Mouse (Mus musculus) lung, postnatal 0 days (tissue): Measurements from ENCODE around the gene St3gal3. TPM values are rescaled to one million over a fixed set of nuclear protein-coding genes. Genes with fewer than 3 reads are reported as not detected.

Experiments
- ATAC-seq: fragments of 200-750 bp; cut with Nextera tagmentation; 2 replicates; pipeline ENCODE4 v1.8.0; 2017; ENCODE audit warnings: moderate library complexity
- DNase-seq: peaks from one replicate; pipeline ENCODE4 v3.0.0-alpha.2; 2016; ENCODE audit warnings: low spot score
- H3K27ac ChIP-seq: fragments of 300-500 bp; sonication (generic); 2 replicates; pipeline ENCODE4 v1.5.1; 2014; ENCODE audit warnings: antibody characterized with exemption, mild to moderate bottlenecking, low read length, mixed read lengths
- H3K27me3 ChIP-seq: fragments of 300-500 bp; sonication (generic); replicated peaks from 2 replicates; pipeline ENCODE4 v1.6.1; 2014; ENCODE audit warnings: low read length, mixed read lengths; ENCODE audit not compliant: insufficient read depth
- H3K36me3 ChIP-seq: fragments of 300-500 bp; sonication (generic); 2 replicates; pipeline ENCODE4 v1.6.1; 2014; ENCODE audit warnings: low read length, mixed read lengths; ENCODE audit not compliant: insufficient read depth
- H3K4me1 ChIP-seq: fragments of 300-500 bp; sonication (generic); 2 replicates; pipeline ENCODE4 v1.6.1; 2014; ENCODE audit warnings: antibody characterized with exemption, low read depth, low read length, mixed read lengths; ENCODE audit not compliant: insufficient read depth
- H3K4me2 ChIP-seq: fragments of 300-500 bp; sonication (generic); replicated peaks from 2 replicates; pipeline ENCODE4 v1.6.1; 2014; ENCODE audit warnings: low read depth, mild to moderate bottlenecking, low read length, moderate library complexity, mixed read lengths
- H3K4me3 ChIP-seq: fragments of 300-500 bp; sonication (generic); 2 replicates; pipeline ENCODE4 v1.5.1; 2014; ENCODE audit warnings: low read depth, low read length
- H3K9ac ChIP-seq: fragments of 300-500 bp; sonication (generic); replicated peaks from 2 replicates; pipeline ENCODE4 v1.6.1; 2014; ENCODE audit warnings: low read depth, mild to moderate bottlenecking
- H3K9me3 ChIP-seq: fragments of 300-500 bp; sonication (generic); 2 replicates; pipeline ENCODE4 v1.6.1; 2016; ENCODE audit warnings: low read length, mixed read lengths
- CTCF ChIP-seq: IDR thresholded peaks from 2 replicates; pipeline ENCODE4 v1.5.1; 2016; ENCODE audit warnings: antibody characterized with exemption, mild to moderate bottlenecking
- EP300 ChIP-seq: IDR thresholded peaks from 2 replicates; pipeline ENCODE4 v1.6.1; 2016; ENCODE audit warnings: antibody characterized with exemption, mild to moderate bottlenecking, control low read depth
- WGBS: fragments of 180-500 bp; shearing (Covaris S2); extraction: QIAGEN DNeasy Blood & Tissue Kit; methylation state at CpG from one replicate; pipeline ENCODE4 v1.1.7; 2014; 5-methylcytosine and 5-hydroxymethylcytosine counted together
- polyA plus RNA-seq: library from polyadenylated mRNA; unstranded; fragments of >200 nt; fragmentation: Nextera tagmentation; extraction: Ambion mirVana; gene quantifications from 2 replicates; pipeline ENCODE4 v1.2.1, GENCODE M21; 2015

Gene St3gal3
- polyA plus RNA-seq, 1 experiment from 2014 or later, result 4.5 TPM

GRCm38 (mm10) chr4:117904094-117904493 is 230.6 kb downstream of the St3gal3 start:
- no peak overlapping the region for H3K4me2 ChIP-seq
- no peak overlapping the region for H3K4me3 ChIP-seq
- H3K36me3 ChIP-seq, result peaks cover 31% of the 10 kb centered on the region
- peaks cover 7% of the 10 kb centered on the region; the same call in 1 of the 2 replicates for H3K4me1 ChIP-seq
- H3K9ac ChIP-seq, result no peak overlapping the region
- no peaks in the 10 kb centered on the region for H3K27me3 ChIP-seq
- H3K27ac ChIP-seq, result no peak overlapping the region
- no peaks in the 10 kb centered on the region for H3K9me3 ChIP-seq
- 88% methylated on average over 10 of the region's 10 CpGs for WGBS
- no peak for ATAC-seq
- no peak for DNase-seq
- TF ChIP-seq EP300 (no peak), CTCF (no peak)

GRCm38 (mm10) chr4:117898111-117898510 is 236.6 kb downstream of the St3gal3 start:
- H3K4me3 ChIP-seq, result no peak overlapping the region
- WGBS, result 49% methylated on average over 3 of the region's 3 CpGs
- H3K9ac ChIP-seq, result no peak overlapping the region
- H3K9me3 ChIP-seq, result no peaks in the 10 kb centered on the region
- H3K27ac ChIP-seq, result no peak overlapping the region
- H3K36me3 ChIP-seq, result peaks cover 28% of the 10 kb centered on the region
- TF ChIP-seq CTCF (no peak), EP300 (peak; percentile 86)
- H3K27me3 ChIP-seq, result no peaks in the 10 kb centered on the region
- no peak overlapping the region for H3K4me2 ChIP-seq
- DNase-seq (peak; percentile 81), ATAC-seq (peak; percentile 90)
- H3K4me1 ChIP-seq, result no peaks in the 10 kb centered on the region

GRCm38 (mm10) chr4:117896031-117896430 is 238.7 kb downstream of the St3gal3 start:
- no peak overlapping the region for H3K27ac ChIP-seq
- no peaks in the 10 kb centered on the region for H3K9me3 ChIP-seq
- no peak overlapping the region for H3K4me2 ChIP-seq
- peaks cover 16% of the 10 kb centered on the region for H3K36me3 ChIP-seq
- no peaks in the 10 kb centered on the region; the same call in 1 of the 2 replicates for H3K4me1 ChIP-seq
- no peak overlapping the region for H3K9ac ChIP-seq
- ATAC-seq (no peak), DNase-seq (no peak)
- H3K4me3 ChIP-seq, result no peak overlapping the region
- no peaks in the 10 kb centered on the region for H3K27me3 ChIP-seq
- 92% methylated on average over 6 of the region's 6 CpGs for WGBS
- TF ChIP-seq CTCF, result no peak
- no peak for TF ChIP-seq EP300

GRCm38 (mm10) chr4:117895339-117895738 is 239.4 kb downstream of the St3gal3 start:
- TF ChIP-seq CTCF (no peak), EP300 (no peak)
- Histone ChIP-seq H3K4me3 (no peak overlapping the region), H3K27ac (no peak overlapping the region), H3K4me1 (no peaks in the 10 kb centered on the region; the same call in 1 of the 2 replicates), H3K9ac (no peak overlapping the region), H3K9me3 (no peaks in the 10 kb centered on the region), H3K27me3 (no peaks in the 10 kb centered on the region), H3K36me3 (peaks cover 12% of the 10 kb centered on the region), H3K4me2 (no peak overlapping the region)
- ATAC-seq (no peak), DNase-seq (no peak)
- WGBS, result 78% methylated on average over 7 of the region's 7 CpGs

GRCm38 (mm10) chr4:117894601-117895000 is 240.1 kb downstream of the St3gal3 start:
- TF ChIP-seq CTCF (no peak), EP300 (no peak)
- no peak overlapping the region for H3K4me2 ChIP-seq
- ATAC-seq (no peak), DNase-seq (no peak)
- no peak overlapping the region for H3K27ac ChIP-seq
- peaks cover 10% of the 10 kb centered on the region for H3K36me3 ChIP-seq
- no peaks in the 10 kb centered on the region for H3K9me3 ChIP-seq
- no peak overlapping the region for H3K4me3 ChIP-seq
- H3K27me3 ChIP-seq, result no peaks in the 10 kb centered on the region
- no peak overlapping the region for H3K9ac ChIP-seq
- WGBS, result 81% methylated on average over 8 of the region's 8 CpGs
- H3K4me1 ChIP-seq, result no peaks in the 10 kb centered on the region; the same call in 1 of the 2 replicates

GRCm38 (mm10) chr4:117893376-117893775 is 241.3 kb downstream of the St3gal3 start:
- H3K4me2 ChIP-seq, result no peak overlapping the region
- H3K9me3 ChIP-seq, result no peaks in the 10 kb centered on the region
- H3K27me3 ChIP-seq, result no peaks in the 10 kb centered on the region
- no peak overlapping the region for H3K9ac ChIP-seq
- 18% methylated on average over 9 of the region's 9 CpGs for WGBS
- H3K36me3 ChIP-seq, result no peaks in the 10 kb centered on the region; the same call in 1 of the 2 replicates
- TF ChIP-seq CTCF (no peak), EP300 (no peak)
- H3K4me1 ChIP-seq, result no peaks in the 10 kb centered on the region; the same call in 1 of the 2 replicates
- H3K27ac ChIP-seq, result no peak overlapping the region
- DNase-seq (peak; percentile 40), ATAC-seq (no peak)
- H3K4me3 ChIP-seq, result no peak overlapping the region

GRCm38 (mm10) chr4:117891738-117892161 is 243.0 kb downstream of the St3gal3 start, which contains the start of gene Dph2:
Gene Dph2 (minus strand): TSS chr4:117892032.
- H3K27me3 ChIP-seq, result no peaks in the 10 kb centered on the region
- peak within 1 kb of the TSS; percentile 62 for H3K4me3 ChIP-seq
- H3K4me1 ChIP-seq, result no peaks in the 10 kb centered on the region; the same call in 1 of the 2 replicates
- DNase-seq, result peak; percentile 95
- H3K36me3 ChIP-seq, result no peaks in the 10 kb centered on the region
- H3K9ac ChIP-seq, result peak within 1 kb of the TSS; percentile 29; the same call in 1 of the 2 replicates
- under 1% methylated on average over 21 of the region's 21 CpGs for WGBS
- no peaks in the 10 kb centered on the region for H3K9me3 ChIP-seq
- TF ChIP-seq EP300 (no peak), CTCF (no peak)
- peak within 1 kb of the TSS; percentile 92 for H3K4me2 ChIP-seq
- no peak within 1 kb of the TSS for H3K27ac ChIP-seq
- peak; percentile 89 for ATAC-seq
